Mouse (Mus musculus) mesoderm, embryonic 11.5 days (tissue): ENCODE results near the gene Nlrc3.

ENCODE experiments used
- DNase-seq: peaks from one replicate; pipeline ENCODE4 v3.0.0-alpha.2; 2012; ENCODE audit warnings: low read depth, low spot score

The Nlrc3 gene

DNA sequence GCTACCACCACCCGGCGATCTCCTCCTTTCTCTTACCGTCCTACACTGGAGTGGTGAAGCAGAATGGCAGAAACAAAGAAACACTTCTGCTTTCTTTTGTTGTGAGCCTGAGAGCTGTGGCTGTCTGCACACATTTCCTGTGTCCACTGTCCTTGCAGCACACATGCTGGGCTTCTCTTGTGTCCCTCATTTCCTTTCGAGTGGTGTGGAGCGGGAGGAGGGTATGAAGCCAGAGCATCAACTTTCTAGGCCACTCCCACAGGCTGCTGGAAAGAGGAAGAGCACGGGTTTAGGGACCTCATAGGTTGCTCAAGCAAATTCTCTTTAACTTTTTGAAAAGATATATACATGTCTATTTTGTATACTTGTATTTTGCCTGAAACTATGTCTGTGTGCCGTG is 47.3 kb downstream of the Nlrc3 start:
- no peak for DNase-seq

DNA sequence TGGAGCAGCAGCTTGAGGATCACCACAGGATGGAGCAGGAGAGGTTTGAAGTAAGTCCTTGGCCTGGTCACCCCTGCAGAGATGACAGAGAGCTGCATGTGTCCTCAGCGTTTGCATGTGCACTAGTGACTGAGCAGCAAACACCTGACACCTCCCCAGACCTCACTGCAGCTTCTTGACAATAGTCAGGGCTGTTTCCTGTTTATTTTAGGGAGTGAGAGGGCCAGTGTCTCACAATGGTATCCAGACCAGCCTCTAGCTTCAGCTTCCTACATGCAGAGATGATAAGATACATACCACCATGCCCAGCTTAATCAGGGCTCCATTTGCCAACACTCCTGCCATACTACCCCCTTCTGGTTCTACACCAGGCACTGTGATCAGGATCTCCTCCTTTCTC is 47.9 kb downstream of the Nlrc3 start:
- no peak for DNase-seq

DNA sequence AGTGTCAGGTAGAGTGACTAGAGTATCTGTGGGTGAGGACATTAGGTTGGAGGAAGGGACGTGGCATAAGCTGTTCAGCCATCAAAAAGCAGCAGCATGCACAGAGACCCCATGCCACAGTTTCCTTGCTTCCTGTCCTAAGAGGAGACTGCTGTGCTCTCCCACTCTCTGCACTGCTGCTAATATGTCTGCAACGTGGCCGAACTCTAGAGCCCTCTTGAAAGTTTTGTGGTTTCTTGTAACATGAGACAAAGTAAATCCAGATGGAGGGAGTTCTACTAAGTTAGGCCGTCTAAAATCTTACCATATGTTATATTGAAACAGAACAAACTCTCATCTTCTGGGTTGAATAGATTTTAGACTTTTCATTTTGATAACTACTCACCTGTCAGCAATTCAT is 52.5 kb downstream of the Nlrc3 start:
- DNase-seq, result peak; percentile 17

GRCm38 (mm10) chr16:3923515-3923914 is 52.9 kb downstream of the Nlrc3 start:
- DNase-seq, result no peak

DNA sequence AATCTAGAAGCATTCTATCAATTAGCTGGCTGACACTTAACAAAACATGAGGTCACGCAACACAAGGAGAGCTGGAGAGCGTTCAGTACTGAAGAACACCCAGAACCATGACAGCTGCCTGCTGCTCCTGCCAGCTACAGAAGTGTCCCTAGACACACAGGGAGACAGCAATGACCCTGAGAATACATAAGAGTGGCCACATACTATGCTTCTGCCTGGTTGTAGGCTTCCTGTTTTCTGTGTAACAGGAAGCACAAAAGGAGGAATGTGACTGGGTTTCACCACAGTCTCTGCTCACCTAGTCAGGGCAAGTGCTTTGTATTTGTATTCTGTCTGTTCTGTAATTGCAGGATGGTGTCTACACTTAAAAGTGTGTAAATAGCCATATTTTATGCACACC is 55.7 kb downstream of the Nlrc3 start:
- no peak for DNase-seq

DNA sequence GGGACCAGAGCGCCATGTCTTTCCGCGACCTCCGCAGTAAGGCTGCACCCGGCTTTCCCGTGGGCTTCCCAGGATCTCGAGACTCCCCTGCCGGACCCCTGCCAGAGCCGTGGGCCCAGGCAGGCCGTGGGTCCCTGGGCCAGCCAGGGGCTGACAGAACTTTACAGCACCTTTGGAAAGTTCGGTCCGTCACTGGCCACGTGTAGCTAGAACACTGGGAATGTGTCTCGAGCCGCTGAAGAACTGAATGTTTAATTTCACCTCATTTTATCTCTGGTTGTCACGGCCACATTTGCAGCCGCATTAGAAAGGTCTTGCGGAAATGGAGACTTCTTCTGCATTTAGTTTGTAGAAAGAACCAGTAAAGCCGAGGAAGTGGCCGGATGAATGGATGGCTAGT is 67.3 kb downstream of the Nlrc3 start:
- DNase-seq, result no peak

DNA sequence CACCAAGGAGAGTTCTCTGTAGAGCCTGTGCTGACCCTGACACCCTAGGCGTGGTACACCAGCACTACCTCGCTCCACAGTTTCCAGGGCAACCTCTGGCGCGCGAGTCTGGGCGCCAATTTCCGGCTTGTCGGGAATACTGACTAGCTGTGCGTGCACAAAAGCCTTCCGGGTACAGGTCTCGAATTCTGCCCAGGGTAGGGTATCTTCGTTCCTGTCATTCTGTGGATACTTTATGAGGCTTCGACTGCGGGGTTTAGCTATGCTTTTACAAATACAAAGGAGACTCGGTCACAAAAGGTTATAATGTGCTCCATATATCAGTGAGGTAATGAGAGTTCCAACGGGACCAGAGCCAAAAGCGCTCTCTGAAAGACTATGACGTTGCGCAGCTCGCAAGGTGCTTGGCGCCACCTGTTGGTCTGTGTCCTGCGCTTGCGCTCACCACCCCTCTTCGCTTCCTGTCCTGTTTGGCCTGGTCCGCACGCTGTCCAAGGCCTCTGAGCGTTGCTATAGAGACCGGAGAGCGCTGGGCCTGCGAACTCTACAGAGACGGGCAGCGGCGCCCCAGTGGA is 67.8 kb downstream of the Nlrc3 start, which contains the start of the genes 1700037C18Rik and Cluap1:
Gene 1700037C18Rik, minus strand, starts transcription at position 153 of the 575 bp plus-strand sequence.
Gene Cluap1, plus strand, starts transcription at position 265 of the 575 bp plus-strand sequence.
- DNase-seq, result peak; percentile 95

DNA sequence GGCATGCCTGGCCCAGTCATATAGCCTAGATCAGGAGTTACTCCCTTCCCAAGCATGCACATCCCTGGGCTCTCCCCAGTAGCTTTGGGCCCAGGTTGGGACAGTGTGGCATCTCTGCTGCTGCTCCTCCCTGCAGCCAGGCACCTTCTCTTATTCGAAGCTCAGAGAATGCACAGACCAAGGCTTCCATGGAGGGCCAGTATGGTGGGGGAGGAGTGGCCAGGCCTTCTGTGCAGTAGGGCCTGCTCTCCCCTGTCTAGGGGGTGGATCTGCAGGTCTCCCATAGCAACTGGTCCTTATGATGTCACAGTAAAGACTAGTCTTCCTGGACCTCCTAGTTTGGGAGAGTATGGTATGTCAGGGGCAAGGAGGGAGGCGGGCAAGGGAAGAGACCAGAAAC is 69.0 kb downstream of the Nlrc3 start:
- no peak for DNase-seq

DNA sequence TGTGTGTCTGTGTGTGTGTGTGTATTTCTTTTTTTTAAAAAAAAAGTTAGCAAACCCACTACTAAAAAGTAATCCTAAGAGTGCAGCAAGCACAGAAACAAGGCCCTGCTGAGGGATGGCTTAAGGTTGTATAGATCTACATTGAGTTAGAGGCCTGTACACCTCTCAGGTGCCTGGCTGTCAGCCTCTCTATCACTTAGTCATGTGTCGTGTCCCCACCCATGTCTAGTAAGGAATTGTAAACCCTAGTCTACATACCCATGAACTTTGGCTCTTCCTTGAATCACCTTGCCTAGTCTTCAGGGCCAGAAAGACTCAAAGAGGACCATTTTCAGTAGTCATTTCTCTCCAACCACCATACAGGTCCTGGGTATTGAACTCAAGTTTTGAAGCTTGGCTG is 79.9 kb downstream of the Nlrc3 start:
- DNase-seq, result no peak

GRCm38 (mm10) chr16:3896046-3896445 is 80.4 kb downstream of the Nlrc3 start:
- DNase-seq, result no peak

DNA sequence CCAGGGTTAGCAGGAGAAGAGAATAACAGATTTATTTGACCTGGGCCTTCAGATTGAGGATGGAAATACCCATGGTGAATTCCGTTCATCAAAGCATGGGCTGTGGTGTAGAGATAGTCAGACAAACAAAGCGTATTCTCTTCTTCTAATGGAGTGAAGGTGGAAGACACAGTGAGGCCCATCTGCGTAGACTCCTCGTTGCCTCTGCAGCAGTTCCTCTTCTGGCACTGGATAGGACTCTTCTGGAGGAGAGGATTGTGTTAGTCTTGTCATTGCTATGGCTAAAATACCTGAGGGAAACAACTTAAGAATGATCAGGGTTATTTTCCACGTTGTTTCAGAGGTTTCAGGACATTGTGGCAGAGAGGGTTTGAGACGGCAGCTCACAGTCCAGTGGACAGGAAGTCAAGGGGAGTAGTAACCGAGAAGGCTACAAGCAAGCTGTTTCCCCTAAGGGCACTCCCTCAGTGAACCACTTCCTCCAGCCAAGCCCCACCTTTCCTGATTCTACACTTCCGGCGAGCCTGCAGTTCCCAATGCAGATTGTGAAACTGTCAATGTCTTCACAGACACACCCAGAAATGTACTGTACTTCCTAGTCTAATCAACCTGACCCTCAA is 81.1 kb downstream of the Nlrc3 start:
- no peak for DNase-seq
